Mouse (Mus musculus) midbrain, postnatal 0 days (tissue): Measurements from ENCODE around the gene Cx3cr1. TPM values are rescaled to one million over a fixed set of nuclear protein-coding genes. Genes with fewer than 3 reads are reported as not detected.

Experiments
- ATAC-seq: fragments of 200-750 bp; cut with Nextera tagmentation; 2 replicates; pipeline ENCODE4 v1.8.0; 2017; ENCODE audit warnings: moderate number of reproducible peaks, mild to moderate bottlenecking, moderate TSS enrichment, moderate library complexity; ENCODE audit not compliant: low FRiP score
- DNase-seq: peaks from one replicate; pipeline ENCODE4 v3.0.0-alpha.2; 2015; ENCODE audit warnings: low spot score
- H3K27ac ChIP-seq: fragments of 300-500 bp; sonication (generic); 2 replicates; pipeline ENCODE4 v1.5.1; 2014; ENCODE audit warnings: low read depth, mild to moderate bottlenecking, low read length, mixed read lengths
- H3K27me3 ChIP-seq: fragments of 300-500 bp; sonication (generic); 2 replicates; pipeline ENCODE4 v1.6.1; 2014; ENCODE audit warnings: low read length, control low read depth, mixed read lengths; ENCODE audit not compliant: insufficient read depth
- H3K36me3 ChIP-seq: fragments of 300-500 bp; sonication (generic); 2 replicates; pipeline ENCODE4 v1.6.1; 2014; ENCODE audit warnings: low read length, control low read depth, mixed read lengths; ENCODE audit not compliant: insufficient read depth
- H3K4me1 ChIP-seq: fragments of 300-500 bp; sonication (generic); 2 replicates; pipeline ENCODE4 v1.6.1; 2014; ENCODE audit warnings: mild to moderate bottlenecking, control low read depth, antibody characterized with exemption, low read length, mixed read lengths; ENCODE audit not compliant: insufficient read depth
- H3K4me2 ChIP-seq: fragments of 300-500 bp; sonication (generic); 2 replicates; pipeline ENCODE4 v1.6.1; 2014; ENCODE audit warnings: low read depth, mild to moderate bottlenecking, low read length, mixed read lengths; ENCODE audit not compliant: poor library complexity, severe bottlenecking
- H3K4me3 ChIP-seq: fragments of 300-500 bp; sonication (generic); 2 replicates; pipeline ENCODE4 v1.5.1; 2014; ENCODE audit warnings: low read depth, mild to moderate bottlenecking, low read length, moderate library complexity
- H3K9ac ChIP-seq: fragments of 300-500 bp; sonication (generic); replicated peaks from 2 replicates; pipeline ENCODE4 v1.6.1; 2014; ENCODE audit warnings: mild to moderate bottlenecking, low read length, moderate library complexity, mixed read lengths; ENCODE audit not compliant: poor library complexity, severe bottlenecking
- H3K9me3 ChIP-seq: fragments of 300-500 bp; sonication (generic); 2 replicates; pipeline ENCODE4 v1.6.1; 2016; ENCODE audit warnings: low read length, control low read depth
- CTCF ChIP-seq: IDR thresholded peaks from 2 replicates; pipeline ENCODE4 v1.5.1; 2016; ENCODE audit warnings: antibody characterized with exemption, mild to moderate bottlenecking
- WGBS: fragments of 180-500 bp; shearing (Covaris S2); extraction: QIAGEN DNeasy Blood & Tissue Kit; methylation state at CpG from one replicate; pipeline ENCODE4 v1.1.7; 2014; 5-methylcytosine and 5-hydroxymethylcytosine counted together
- polyA plus RNA-seq: library from polyadenylated mRNA; unstranded; fragments of >200 nt; fragmentation: Nextera tagmentation; extraction: Ambion mirVana; gene quantifications from 2 replicates; pipeline ENCODE4 v1.2.1, GENCODE M21; 2015
- total RNA-seq: library from RNA; depleted of rRNA; stranded (reverse); fragments of >200 nt; gene quantifications from 2 replicates; pipeline ENCODE4 v1.2.3, GENCODE M21; 2014

Cx3cr1 gene
- total and polyA plus RNA-seq, 2 experiments from 2014 or later, result 9.0 to 19.3 TPM

- 94% methylated on average over 4 of the region's 4 CpGs for WGBS
- no peak for TF ChIP-seq CTCF
- no peaks in the 10 kb centered on the region for H3K9me3 ChIP-seq
Observed at GRCm38 (mm10) chr9:119923462-119923861, 146.2 kb downstream of the Cx3cr1 start.

DNA sequence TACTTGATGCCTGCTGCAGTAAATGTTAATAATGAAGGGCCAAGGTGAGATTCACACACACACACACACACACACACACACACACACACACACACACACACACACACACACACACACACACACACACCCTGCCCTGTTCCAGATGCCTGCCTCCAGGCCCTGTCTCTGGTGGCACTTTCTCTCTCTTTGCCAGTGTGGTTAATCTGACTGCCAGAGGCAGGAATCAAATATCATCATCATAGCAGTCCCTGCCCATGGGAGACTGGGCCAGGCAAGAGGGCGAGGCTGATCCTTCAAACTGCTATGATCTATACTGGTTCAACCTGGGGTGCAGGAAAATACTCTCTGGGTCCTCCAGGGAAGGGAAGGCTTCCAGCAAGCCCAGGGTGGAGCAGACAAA is 149.8 kb downstream of the Cx3cr1 start:
- H3K9me3 ChIP-seq, result no peaks in the 10 kb centered on the region
- ATAC-seq (no peak), DNase-seq (no peak)
- no peak for TF ChIP-seq CTCF
- no peaks in the 10 kb centered on the region for H3K27me3 ChIP-seq
- no peaks in the 10 kb centered on the region for H3K4me1 ChIP-seq
- H3K27ac ChIP-seq, result no peak overlapping the region
- no peak overlapping the region for H3K4me3 ChIP-seq
- H3K36me3 ChIP-seq, result peaks cover 69% of the 10 kb centered on the region
- no peak overlapping the region for H3K4me2 ChIP-seq
- no peak overlapping the region for H3K9ac ChIP-seq
- 100% methylated on average over 1 of the region's 1 CpGs for WGBS

More at GRCm38 (mm10) chr9:119923462-119923861, 146.2 kb downstream of the Cx3cr1 start:
- Histone ChIP-seq H3K4me1 (no peaks in the 10 kb centered on the region), H3K36me3 (peaks cover 80% of the 10 kb centered on the region), H3K27ac (no peak overlapping the region), H3K4me2 (no peak overlapping the region), H3K4me3 (no peak overlapping the region), H3K27me3 (no peaks in the 10 kb centered on the region), H3K9ac (no peak overlapping the region)
- ATAC-seq, result no peak
- DNase-seq, result no peak

DNA sequence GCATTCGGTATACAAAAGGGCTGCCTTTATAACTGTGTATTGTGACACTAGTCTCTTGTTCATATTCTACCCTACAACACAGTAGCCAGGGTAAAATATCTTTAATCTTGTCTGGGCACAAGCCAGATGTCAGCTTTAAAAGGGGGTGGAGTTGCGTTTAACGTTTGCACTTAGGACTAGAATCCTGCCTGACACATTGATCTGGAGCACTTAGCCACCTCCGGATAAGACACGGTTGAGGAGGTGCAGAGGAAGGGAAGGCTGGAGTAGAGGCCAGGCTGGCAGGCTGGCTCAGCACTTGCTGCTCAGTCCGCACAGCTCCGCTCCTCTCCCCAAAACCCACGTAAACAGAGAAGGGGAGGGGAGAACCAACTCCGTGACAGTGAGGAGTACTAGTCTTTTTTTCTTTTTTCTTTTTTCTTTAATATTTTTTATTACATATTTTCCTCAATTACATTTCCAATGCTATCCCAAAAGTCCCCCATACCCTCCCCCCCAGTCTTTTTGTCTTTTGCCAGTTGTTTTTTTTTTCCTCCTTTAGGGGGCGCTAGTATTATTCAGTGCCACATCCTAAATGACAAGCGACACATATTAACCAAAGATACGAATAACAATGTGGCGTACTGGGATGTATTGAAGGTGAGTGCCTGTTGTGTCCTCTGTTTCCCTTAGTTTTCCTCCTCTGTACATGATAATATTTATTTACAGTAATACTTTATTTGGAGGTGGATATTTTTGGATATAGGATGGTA is 156.4 kb downstream of the Cx3cr1 start:
- Histone ChIP-seq H3K9me3 (no peaks in the 10 kb centered on the region), H3K4me2 (no peak overlapping the region), H3K27ac (no peak overlapping the region), H3K36me3 (peaks cover 82% of the 10 kb centered on the region), H3K4me3 (no peak overlapping the region), H3K27me3 (no peaks in the 10 kb centered on the region), H3K4me1 (no peaks in the 10 kb centered on the region), H3K9ac (no peak overlapping the region)
- peak; percentile 60 for TF ChIP-seq CTCF
- WGBS, result 69% methylated on average over 13 of the region's 13 CpGs
- DNase-seq, result no peak
- ATAC-seq, result no peak

GRCm38 (mm10) chr9:119909931-119910330 is 159.7 kb downstream of the Cx3cr1 start:
- H3K4me3 ChIP-seq, result no peak overlapping the region
- no peak for TF ChIP-seq CTCF
- peaks cover 91% of the 10 kb centered on the region for H3K36me3 ChIP-seq
- no peak overlapping the region for H3K9ac ChIP-seq
- H3K27ac ChIP-seq, result no peak overlapping the region
- no peaks in the 10 kb centered on the region for H3K4me1 ChIP-seq
- no peaks in the 10 kb centered on the region for H3K9me3 ChIP-seq
- WGBS, result 90% methylated on average over 3 of the region's 3 CpGs
- no peak overlapping the region for H3K4me2 ChIP-seq
- no peaks in the 10 kb centered on the region for H3K27me3 ChIP-seq
- ATAC-seq, result no peak
- no peak for DNase-seq

GRCm38 (mm10) chr9:119908708-119909107 is 161.0 kb downstream of the Cx3cr1 start:
- Histone ChIP-seq H3K27me3 (no peaks in the 10 kb centered on the region), H3K4me1 (no peaks in the 10 kb centered on the region), H3K36me3 (peaks cover 90% of the 10 kb centered on the region), H3K9me3 (no peaks in the 10 kb centered on the region), H3K9ac (no peak overlapping the region), H3K4me3 (no peak overlapping the region), H3K27ac (no peak overlapping the region), H3K4me2 (no peak overlapping the region)
- WGBS, result 95% methylated on average over 3 of the region's 3 CpGs
- no peak for TF ChIP-seq CTCF
- no peak for DNase-seq
- no peak for ATAC-seq

DNA sequence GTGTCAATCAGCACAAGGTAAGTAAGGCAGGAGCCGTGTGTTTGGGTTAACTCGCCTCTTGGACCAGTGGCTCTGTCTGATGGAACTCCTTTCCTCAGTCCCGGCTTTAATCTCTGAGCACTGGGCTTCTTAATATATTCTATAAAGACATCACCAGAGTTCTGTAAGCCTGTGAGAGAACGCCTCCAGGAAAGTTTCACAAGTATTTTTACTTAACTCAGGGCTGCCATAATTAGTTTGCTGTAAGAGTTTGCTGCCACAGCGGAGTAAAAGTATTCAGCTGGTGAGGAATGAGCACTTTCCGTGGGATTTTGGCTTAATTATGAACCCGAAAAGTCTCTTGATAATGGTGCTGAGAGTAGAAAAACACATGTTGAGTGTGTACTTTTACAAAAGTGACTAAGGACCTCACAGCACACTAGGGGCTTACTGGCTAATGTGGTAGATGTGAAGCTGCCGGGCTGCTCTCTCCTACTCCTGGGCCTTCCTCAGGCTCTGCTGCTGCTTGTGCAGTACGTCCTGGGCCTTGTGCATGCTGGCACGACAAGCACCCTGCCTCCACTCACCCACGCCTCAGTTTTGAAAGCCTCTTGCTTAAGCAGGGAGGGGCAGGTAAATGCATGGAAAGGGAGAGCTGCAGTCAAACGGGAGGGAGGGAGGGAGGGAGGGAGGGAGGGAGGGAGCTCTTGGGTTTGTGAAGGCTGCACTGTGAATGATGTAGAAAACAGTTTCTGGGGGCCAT is 167.1 kb downstream of the Cx3cr1 start:
- ATAC-seq (no peak), DNase-seq (no peak)
- peaks cover 34% of the 10 kb centered on the region for H3K36me3 ChIP-seq
- H3K4me3 ChIP-seq, result no peak overlapping the region
- no peaks in the 10 kb centered on the region for H3K27me3 ChIP-seq
- WGBS, result 91% methylated on average over 11 of the region's 12 CpGs
- TF ChIP-seq CTCF, result no peak
- no peak overlapping the region for H3K4me2 ChIP-seq
- no peaks in the 10 kb centered on the region for H3K4me1 ChIP-seq
- H3K9me3 ChIP-seq, result no peaks in the 10 kb centered on the region
- no peak overlapping the region for H3K9ac ChIP-seq
- no peak overlapping the region for H3K27ac ChIP-seq
